Mouse (Mus musculus) telencephalon, adult 2 months (tissue): ENCODE results near the gene Peli2.

Experiments used
- DNase-seq: peaks from one replicate; pipeline ENCODE4 v3.0.0-alpha.2; 2011; ENCODE audit warnings: low read depth, low spot score

Gene Peli2

GRCm38 (mm10) chr14:48125971-48126370 lies 5.3 kb downstream of the Peli2 start:
- DNase-seq, result no peak

GRCm38 (mm10) chr14:48126931-48127330 lies 6.3 kb downstream of the Peli2 start:
- no peak for DNase-seq

- no peak for DNase-seq
Measured at GRCm38 (mm10) chr14:48127609-48128185, 7.1 kb downstream of the Peli2 start.

GRCm38 (mm10) chr14:48128701-48129100 lies 8.1 kb downstream of the Peli2 start:
- no peak for DNase-seq

GRCm38 (mm10) chr14:48130021-48130420 lies 9.4 kb downstream of the Peli2 start:
- DNase-seq, result no peak

GRCm38 (mm10) chr14:48130761-48131575 lies 10.3 kb downstream of the Peli2 start:
- no peak for DNase-seq

GRCm38 (mm10) chr14:48131576-48131922 lies 10.9 kb downstream of the Peli2 start:
- no peak for DNase-seq

GRCm38 (mm10) chr14:48132241-48132640 lies 11.6 kb downstream of the Peli2 start:
- DNase-seq, result no peak

- DNase-seq, result no peak
Measured at GRCm38 (mm10) chr14:48132865-48133802, 12.5 kb downstream of the Peli2 start.

- no peak for DNase-seq
Measured at GRCm38 (mm10) chr14:48134344-48134743, 13.7 kb downstream of the Peli2 start.

- no peak for DNase-seq
Measured at GRCm38 (mm10) chr14:48135816-48136345, 15.3 kb downstream of the Peli2 start.

- DNase-seq, result no peak
Measured at GRCm38 (mm10) chr14:48137731-48138130, 17.1 kb downstream of the Peli2 start.

GRCm38 (mm10) chr14:48138138-48138537 lies 17.5 kb downstream of the Peli2 start:
- DNase-seq, result no peak

GRCm38 (mm10) chr14:48139409-48139808 lies 18.8 kb downstream of the Peli2 start:
- no peak for DNase-seq

GRCm38 (mm10) chr14:48141694-48142093 lies 21.1 kb downstream of the Peli2 start:
- DNase-seq, result no peak

- no peak for DNase-seq
Measured at GRCm38 (mm10) chr14:48142696-48143095, 22.1 kb downstream of the Peli2 start.

- no peak for DNase-seq
Measured at GRCm38 (mm10) chr14:48143141-48143540, 22.5 kb downstream of the Peli2 start.

GRCm38 (mm10) chr14:48144330-48144729 lies 23.7 kb downstream of the Peli2 start:
- no peak for DNase-seq

- DNase-seq, result no peak
Measured at GRCm38 (mm10) chr14:48147688-48148087, 27.1 kb downstream of the Peli2 start.

GRCm38 (mm10) chr14:48148615-48149014 lies 28.0 kb downstream of the Peli2 start:
- DNase-seq, result no peak

GRCm38 (mm10) chr14:48149351-48149750 lies 28.7 kb downstream of the Peli2 start:
- DNase-seq, result no peak

- no peak for DNase-seq
Measured at GRCm38 (mm10) chr14:48150903-48151302, 30.3 kb downstream of the Peli2 start.
